Mouse (Mus musculus): ENCODE data around the gene Synpr. TPM values are rescaled to one million over a fixed set of nuclear protein-coding genes. Genes with fewer than 3 reads are reported as not detected.

Synpr gene
- polyA plus RNA-seq, 1 experiment, result 0.36 TPM

DNA sequence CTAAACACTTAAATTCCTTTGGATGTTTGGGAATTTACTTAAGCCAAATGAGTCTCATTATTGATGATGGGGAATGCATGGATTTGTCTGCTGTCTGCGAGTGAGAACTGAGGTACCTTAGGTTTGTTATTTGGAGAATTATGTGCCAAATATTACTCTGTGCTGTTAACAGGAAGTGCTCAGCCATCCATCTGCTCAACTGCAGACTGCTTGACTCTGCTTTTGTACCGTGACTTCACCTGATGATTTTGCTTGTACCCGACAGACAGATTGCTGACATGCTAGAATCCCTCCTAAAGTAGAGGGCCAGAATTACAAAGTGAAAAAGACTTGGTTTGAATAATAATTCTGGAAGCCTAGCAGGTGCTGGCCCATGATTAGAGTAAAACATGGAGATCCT is 9.6 kb downstream of the Synpr start:
- no peaks in the 10 kb centered on the region for H3K9me3 ChIP-seq (replicated peaks; ENCODE audit: control insufficient read depth, insufficient read depth, low read length, poor library complexity, severe bottlenecking)
- no peak overlapping the region for H3K27ac ChIP-seq (ENCODE audit: insufficient read depth, low read length)
- H3K27me3 ChIP-seq (ENCODE audit: control insufficient read depth, insufficient read depth, low read length, poor library complexity, severe bottlenecking), result no peaks in the 10 kb centered on the region
- H3K4me3 ChIP-seq (ENCODE audit: low read depth, low read length), result no peak overlapping the region
- no peaks in the 10 kb centered on the region for H3K4me1 ChIP-seq (ENCODE audit: control insufficient read depth, insufficient read depth, low read length)
- H3K36me3 ChIP-seq (ENCODE audit: control insufficient read depth, insufficient read depth, low read length, poor library complexity, severe bottlenecking), result no peaks in the 10 kb centered on the region
- H3K9ac ChIP-seq (ENCODE audit: low read depth, poor library complexity, severe bottlenecking), result no peak overlapping the region
- TF ChIP-seq EP300 (IDR thresholded peaks at IDR 0.05; ENCODE audit: insufficient read depth, low read depth, low read length), result no peak
- no peak for TF ChIP-seq POLR2A (IDR thresholded peaks at IDR 0.05; ENCODE audit: insufficient read depth, low read length)
- TF ChIP-seq CTCF (IDR thresholded peaks at IDR 0.05; ENCODE audit: low read depth, low read length), result no peak

- Histone ChIP-seq H3K9me3 (replicated peaks; ENCODE audit: control insufficient read depth, insufficient read depth, low read length, poor library complexity, severe bottlenecking) (no peaks in the 10 kb centered on the region), H3K27ac (ENCODE audit: insufficient read depth, low read length) (no peak overlapping the region), H3K4me3 (ENCODE audit: low read depth, low read length) (no peak overlapping the region), H3K27me3 (ENCODE audit: control insufficient read depth, insufficient read depth, low read length, poor library complexity, severe bottlenecking) (no peaks in the 10 kb centered on the region), H3K9ac (ENCODE audit: low read depth, poor library complexity, severe bottlenecking) (no peak overlapping the region), H3K4me1 (ENCODE audit: control insufficient read depth, insufficient read depth, low read length) (no peaks in the 10 kb centered on the region), H3K36me3 (ENCODE audit: control insufficient read depth, insufficient read depth, low read length, poor library complexity, severe bottlenecking) (no peaks in the 10 kb centered on the region)
- TF ChIP-seq POLR2A (IDR thresholded peaks at IDR 0.05; ENCODE audit: insufficient read depth, low read length), result no peak
- no peak for TF ChIP-seq CTCF (IDR thresholded peaks at IDR 0.05; ENCODE audit: low read depth, low read length)
- no peak for TF ChIP-seq EP300 (IDR thresholded peaks at IDR 0.05; ENCODE audit: insufficient read depth, low read depth, low read length)
These were observed 29.7 kb downstream of the Synpr start for GRCm38 (mm10) chr14:13314323-13314722.

- Histone ChIP-seq H3K9me3 (replicated peaks; ENCODE audit: control insufficient read depth, insufficient read depth, low read length, poor library complexity, severe bottlenecking) (no peaks in the 10 kb centered on the region), H3K36me3 (ENCODE audit: control insufficient read depth, insufficient read depth, low read length, poor library complexity, severe bottlenecking) (no peaks in the 10 kb centered on the region), H3K9ac (ENCODE audit: low read depth, poor library complexity, severe bottlenecking) (no peak overlapping the region), H3K4me3 (ENCODE audit: low read depth, low read length) (no peak overlapping the region), H3K27ac (ENCODE audit: insufficient read depth, low read length) (no peak overlapping the region), H3K4me1 (ENCODE audit: control insufficient read depth, insufficient read depth, low read length) (no peaks in the 10 kb centered on the region), H3K27me3 (ENCODE audit: control insufficient read depth, insufficient read depth, low read length, poor library complexity, severe bottlenecking) (no peaks in the 10 kb centered on the region)
- no peak for TF ChIP-seq CTCF (IDR thresholded peaks at IDR 0.05; ENCODE audit: low read depth, low read length)
- no peak for TF ChIP-seq EP300 (IDR thresholded peaks at IDR 0.05; ENCODE audit: insufficient read depth, low read depth, low read length)
- no peak for TF ChIP-seq POLR2A (IDR thresholded peaks at IDR 0.05; ENCODE audit: insufficient read depth, low read length)
These were observed 43.9 kb downstream of the Synpr start for GRCm38 (mm10) chr14:13328461-13328860.

- TF ChIP-seq POLR2A (IDR thresholded peaks at IDR 0.05; ENCODE audit: insufficient read depth, low read length), result no peak
- TF ChIP-seq EP300 (IDR thresholded peaks at IDR 0.05; ENCODE audit: insufficient read depth, low read depth, low read length), result no peak
- no peak for TF ChIP-seq CTCF (IDR thresholded peaks at IDR 0.05; ENCODE audit: low read depth, low read length)
- Histone ChIP-seq H3K36me3 (ENCODE audit: control insufficient read depth, insufficient read depth, low read length, poor library complexity, severe bottlenecking) (no peaks in the 10 kb centered on the region), H3K27ac (ENCODE audit: insufficient read depth, low read length) (no peak overlapping the region), H3K4me3 (ENCODE audit: low read depth, low read length) (no peak overlapping the region), H3K9me3 (replicated peaks; ENCODE audit: control insufficient read depth, insufficient read depth, low read length, poor library complexity, severe bottlenecking) (no peaks in the 10 kb centered on the region), H3K4me1 (ENCODE audit: control insufficient read depth, insufficient read depth, low read length) (no peaks in the 10 kb centered on the region), H3K9ac (ENCODE audit: low read depth, poor library complexity, severe bottlenecking) (no peak overlapping the region), H3K27me3 (ENCODE audit: control insufficient read depth, insufficient read depth, low read length, poor library complexity, severe bottlenecking) (no peaks in the 10 kb centered on the region)
These were observed 48.1 kb downstream of the Synpr start for GRCm38 (mm10) chr14:13332497-13333306.

- Histone ChIP-seq H3K27me3 (ENCODE audit: control insufficient read depth, insufficient read depth, low read length, poor library complexity, severe bottlenecking) (no peaks in the 10 kb centered on the region), H3K4me1 (ENCODE audit: control insufficient read depth, insufficient read depth, low read length) (no peaks in the 10 kb centered on the region), H3K27ac (ENCODE audit: insufficient read depth, low read length) (no peak overlapping the region), H3K4me3 (ENCODE audit: low read depth, low read length) (no peak overlapping the region), H3K9ac (ENCODE audit: low read depth, poor library complexity, severe bottlenecking) (no peak overlapping the region), H3K9me3 (replicated peaks; ENCODE audit: control insufficient read depth, insufficient read depth, low read length, poor library complexity, severe bottlenecking) (no peaks in the 10 kb centered on the region), H3K36me3 (ENCODE audit: control insufficient read depth, insufficient read depth, low read length, poor library complexity, severe bottlenecking) (no peaks in the 10 kb centered on the region)
- TF ChIP-seq CTCF (IDR thresholded peaks at IDR 0.05; ENCODE audit: low read depth, low read length) (no peak), EP300 (IDR thresholded peaks at IDR 0.05; ENCODE audit: insufficient read depth, low read depth, low read length) (no peak), POLR2A (IDR thresholded peaks at IDR 0.05; ENCODE audit: insufficient read depth, low read length) (no peak)
These were observed 48.8 kb downstream of the Synpr start for GRCm38 (mm10) chr14:13333372-13333771.

GRCm38 (mm10) chr14:13336162-13336561 is 51.6 kb downstream of the Synpr start:
- no peak overlapping the region for H3K4me3 ChIP-seq (ENCODE audit: low read depth, low read length)
- H3K27me3 ChIP-seq (ENCODE audit: control insufficient read depth, insufficient read depth, low read length, poor library complexity, severe bottlenecking), result no peaks in the 10 kb centered on the region
- H3K27ac ChIP-seq (ENCODE audit: insufficient read depth, low read length), result no peak overlapping the region
- TF ChIP-seq CTCF (IDR thresholded peaks at IDR 0.05; ENCODE audit: low read depth, low read length) (no peak), EP300 (IDR thresholded peaks at IDR 0.05; ENCODE audit: insufficient read depth, low read depth, low read length) (no peak), POLR2A (IDR thresholded peaks at IDR 0.05; ENCODE audit: insufficient read depth, low read length) (no peak)
- H3K9ac ChIP-seq (ENCODE audit: low read depth, poor library complexity, severe bottlenecking), result no peak overlapping the region
- H3K9me3 ChIP-seq (replicated peaks; ENCODE audit: control insufficient read depth, insufficient read depth, low read length, poor library complexity, severe bottlenecking), result no peaks in the 10 kb centered on the region
- no peaks in the 10 kb centered on the region for H3K4me1 ChIP-seq (ENCODE audit: control insufficient read depth, insufficient read depth, low read length)
- H3K36me3 ChIP-seq (ENCODE audit: control insufficient read depth, insufficient read depth, low read length, poor library complexity, severe bottlenecking), result no peaks in the 10 kb centered on the region
